ENCODE assay signal across 26 mouse cellular contexts in genomic region chr1:133503336-133503735, GRCm38 (mm10).
DNase-seq lines count a peak whose midpoint lies in the region; ATAC-seq and TF ChIP-seq lines count a peak whose summit lies in the region.
"Had no signal": no experiment of that assay in that cellular context is flagged by ENCODE, and none has a peak within 500 bp of the region (broad histone marks: within the 10 kb centered on the region; RNA-seq: fewer than 3 reads in every experiment).

No protein-coding gene starts in this region.

- no peak overlapping the region for H3K9ac ChIP-seq in embryonic facial prominence, embryonic 14.5 days (ENCODE audit: low read depth, low read length)
- H3K9ac ChIP-seq in ES-Bruce4 (ENCODE audit: low read depth, poor library complexity, severe bottlenecking), result no peak overlapping the region
- H3K9ac ChIP-seq: embryonic facial prominence, embryonic 13.5 days; forebrain, embryonic 13.5 days; heart, embryonic 13.5 days; hindbrain, embryonic 14.5 days had no signal

- no peaks in the 10 kb centered on the region for H3K9me3 ChIP-seq in embryonic facial prominence, embryonic 14.5 days (ENCODE audit: control insufficient read depth, low read length)
- H3K9me3 ChIP-seq in embryonic facial prominence, embryonic 10.5 days, result no peaks in the 10 kb centered on the region
- H3K9me3 ChIP-seq in ES-Bruce4 (replicated peaks; ENCODE audit: control insufficient read depth, insufficient read depth, low read length, poor library complexity, severe bottlenecking), result no peaks in the 10 kb centered on the region
- H3K9me3 ChIP-seq: embryonic facial prominence, embryonic 13.5 days; forebrain, embryonic 10.5 days; forebrain, embryonic 13.5 days; heart, embryonic 10.5 days; heart, embryonic 13.5 days had no signal

- TF ChIP-seq CTCF in ES-Bruce4 (IDR thresholded peaks at IDR 0.05; ENCODE audit: low read depth, low read length), result no peak

- H3K36me3 ChIP-seq in embryonic facial prominence, embryonic 14.5 days (ENCODE audit: control insufficient read depth, insufficient read depth, low read length), result no peaks in the 10 kb centered on the region
- no peaks in the 10 kb centered on the region for H3K36me3 ChIP-seq in embryonic facial prominence, embryonic 10.5 days (replicated peaks)
- no peaks in the 10 kb centered on the region for H3K36me3 ChIP-seq in ES-Bruce4 (ENCODE audit: control insufficient read depth, insufficient read depth, low read length, poor library complexity, severe bottlenecking)
- H3K36me3 ChIP-seq: embryonic facial prominence, embryonic 13.5 days; forebrain, embryonic 10.5 days; heart, embryonic 10.5 days; heart, embryonic 13.5 days had no signal

- TF ChIP-seq POLR2A in ES-Bruce4 (IDR thresholded peaks at IDR 0.05; ENCODE audit: insufficient read depth, low read length), result no peak

- no peaks in the 10 kb centered on the region for H3K4me1 ChIP-seq in embryonic facial prominence, embryonic 14.5 days (ENCODE audit: control insufficient read depth, insufficient read depth, low read length)
- peaks cover 8% of the 10 kb centered on the region for H3K4me1 ChIP-seq in embryonic facial prominence, embryonic 10.5 days
- peaks cover 13% of the 10 kb centered on the region for H3K4me1 ChIP-seq in ES-Bruce4 (ENCODE audit: control insufficient read depth, insufficient read depth, low read length)
- H3K4me1 ChIP-seq: embryonic facial prominence, embryonic 13.5 days; heart, embryonic 13.5 days had no signal

- H3K27ac ChIP-seq in embryonic facial prominence, embryonic 14.5 days (replicated peaks; ENCODE audit: low read depth, low read length), result no peak overlapping the region
- no peak overlapping the region for H3K27ac ChIP-seq in embryonic facial prominence, embryonic 10.5 days (replicated peaks)
- H3K27ac ChIP-seq in ES-Bruce4 (ENCODE audit: insufficient read depth, low read length), result peak overlapping the region; percentile 52; the same call in 1 of the 2 replicates
- H3K27ac ChIP-seq: embryonic facial prominence, embryonic 13.5 days; forebrain, embryonic 10.5 days; forebrain, embryonic 13.5 days; heart, adult 2 months; heart, embryonic 10.5 days; heart, embryonic 13.5 days; hindbrain, embryonic 14.5 days; hindbrain, postnatal 0 days had no signal

- no peak overlapping the region for H3K4me2 ChIP-seq in embryonic facial prominence, embryonic 14.5 days (ENCODE audit: low read depth, low read length)
- H3K4me2 ChIP-seq: embryonic facial prominence, embryonic 13.5 days; forebrain, embryonic 13.5 days; heart, embryonic 13.5 days; hindbrain, embryonic 14.5 days had no signal

- DNase-seq in embryonic facial prominence, embryonic 14.5 days (ENCODE audit: low spot score), result peak; percentile 31
- DNase-seq in embryonic facial prominence, embryonic 10.5 days (ENCODE audit: low spot score), result no peak
- DNase-seq in kidney, adult 9 months, result peak; percentile 16
- DNase-seq in kidney, adult 11 months, result no peak
- peak; percentile 53 for DNase-seq in ZHBTc4 (ENCODE audit: low read depth, low spot score)
- no peak for DNase-seq in lung, postnatal 10 days
- DNase-seq: adrenal gland, postnatal 10 days; adrenal gland, postnatal 36 days; cerebellum, adult 11 months; cerebellum, adult 2 months; cerebellum, adult 9-11 months; cerebellum, postnatal 25 days; gastrocnemius, postnatal 25 days; heart, adult 2 months; heart, postnatal 14 days; heart, postnatal 4 days had no signal

- H3K4me3 ChIP-seq in embryonic facial prominence, embryonic 14.5 days (ENCODE audit: low read depth, low read length), result no peak overlapping the region
- no peak overlapping the region for H3K4me3 ChIP-seq in embryonic facial prominence, embryonic 10.5 days
- no peak overlapping the region for H3K4me3 ChIP-seq in ES-Bruce4 (ENCODE audit: low read depth, low read length)
- H3K4me3 ChIP-seq: embryonic facial prominence, embryonic 13.5 days; forebrain, embryonic 10.5 days; forebrain, embryonic 13.5 days; heart, adult 2 months; heart, embryonic 10.5 days; heart, embryonic 13.5 days had no signal

- ATAC-seq in embryonic facial prominence, embryonic 14.5 days (ENCODE audit: low read depth), result no peak
- no peak for ATAC-seq in monocyte, adult 5-6 weeks (replicated peaks; ENCODE audit: insufficient number of reproducible peaks, low FRiP score, low TSS enrichment, poor library complexity, severe bottlenecking)
- ATAC-seq: forebrain, embryonic 13.5 days; hindbrain, postnatal 0 days; inflammation-experienced regulatory T-cells, adult 6 months had no signal

- no peaks in the 10 kb centered on the region for H3K27me3 ChIP-seq in embryonic facial prominence, embryonic 14.5 days (replicated peaks; ENCODE audit: control insufficient read depth, insufficient read depth, low read length)
- no peaks in the 10 kb centered on the region for H3K27me3 ChIP-seq in embryonic facial prominence, embryonic 10.5 days (replicated peaks; ENCODE audit: low read depth, poor library complexity, severe bottlenecking)
- no peaks in the 10 kb centered on the region for H3K27me3 ChIP-seq in ES-Bruce4 (ENCODE audit: control insufficient read depth, insufficient read depth, low read length, poor library complexity, severe bottlenecking)
- H3K27me3 ChIP-seq: embryonic facial prominence, embryonic 13.5 days; forebrain, embryonic 13.5 days; heart, embryonic 13.5 days had no signal

- TF ChIP-seq EP300 in ES-Bruce4 (IDR thresholded peaks at IDR 0.05; ENCODE audit: insufficient read depth, low read depth, low read length), result no peak

- 91% methylated on average over 2 of the region's 2 CpGs for WGBS in embryonic facial prominence, embryonic 14.5 days
- WGBS in embryonic facial prominence, embryonic 10.5 days, result 92% methylated on average over 2 of the region's 2 CpGs

Comparison
In these comparisons a context has a peak if more than half of its experiments do, and no peak if none do; other contexts are left out.
1. DNase-seq: peak in embryonic facial prominence, embryonic 14.5 days (single experiment), kidney, adult 9 months (single experiment) and ZHBTc4 (single experiment); none in embryonic facial prominence, embryonic 10.5 days (single experiment), kidney, adult 11 months (single experiment) and lung, postnatal 10 days (single experiment).